Mouse (Mus musculus) c-Kit-negative CD71-positive TER-119-positive erythroid progenitor cells, embryonic 14.5 days (primary cell): ENCODE results near the gene Myl6.

ENCODE experiments used
- DNase-seq: peaks from one replicate; pipeline ENCODE4 v3.0.0-alpha.2; 2013; ENCODE audit warnings: low read depth, low spot score

Gene Myl6

GRCm38 (mm10) chr10:128493695-128494666, at the start of gene Myl6:
Gene Myl6 (minus strand): TSS chr10:128494145.
- peak; percentile 97 for DNase-seq

DNA sequence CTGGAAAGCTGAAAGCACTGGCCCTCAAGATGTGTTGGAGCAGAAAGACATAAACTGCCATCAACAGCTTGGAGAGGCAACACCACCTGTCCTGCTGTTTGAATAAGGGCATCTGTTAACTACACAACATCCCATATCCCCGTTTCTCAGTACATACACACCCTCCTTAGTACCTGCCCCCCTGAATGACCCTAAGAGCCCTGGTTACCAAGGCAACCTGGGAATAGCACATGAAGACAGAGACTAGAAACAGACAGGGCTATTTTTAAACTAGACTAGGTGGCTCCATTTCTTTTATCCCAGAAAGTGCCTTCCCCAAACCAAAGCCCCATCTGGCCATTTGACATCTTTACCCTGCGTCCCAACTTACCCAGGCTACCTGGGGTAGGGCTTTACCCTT, 49.2 kb upstream of the Myl6 start:
- no peak for DNase-seq

DNA sequence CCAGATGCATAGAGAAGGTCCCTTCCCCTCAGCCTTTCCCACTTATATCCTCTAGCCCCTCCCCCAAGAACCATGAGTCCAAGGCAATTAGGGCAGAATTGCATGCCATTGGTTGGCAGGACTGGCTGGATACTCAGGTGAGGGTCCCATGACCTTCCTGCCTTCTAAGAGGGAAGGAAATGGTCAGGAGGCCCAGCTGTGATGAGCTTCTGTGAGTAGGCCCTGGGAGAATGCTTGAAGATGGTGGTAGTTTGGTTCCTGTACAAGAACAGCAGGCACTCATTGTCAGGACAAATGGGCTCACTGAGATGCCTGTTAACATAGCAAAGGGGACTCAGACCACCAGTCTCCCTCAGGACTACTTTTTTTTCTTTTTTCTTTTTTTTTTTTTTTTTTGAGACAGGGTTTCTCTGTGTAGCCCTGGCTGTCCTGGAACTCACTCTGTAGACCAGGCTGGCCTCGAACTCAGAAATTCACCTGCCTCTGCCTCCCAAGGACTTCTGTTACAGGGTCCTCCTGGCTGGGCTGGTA, 44.5 kb upstream of the Myl6 start:
- DNase-seq: no peak

DNA sequence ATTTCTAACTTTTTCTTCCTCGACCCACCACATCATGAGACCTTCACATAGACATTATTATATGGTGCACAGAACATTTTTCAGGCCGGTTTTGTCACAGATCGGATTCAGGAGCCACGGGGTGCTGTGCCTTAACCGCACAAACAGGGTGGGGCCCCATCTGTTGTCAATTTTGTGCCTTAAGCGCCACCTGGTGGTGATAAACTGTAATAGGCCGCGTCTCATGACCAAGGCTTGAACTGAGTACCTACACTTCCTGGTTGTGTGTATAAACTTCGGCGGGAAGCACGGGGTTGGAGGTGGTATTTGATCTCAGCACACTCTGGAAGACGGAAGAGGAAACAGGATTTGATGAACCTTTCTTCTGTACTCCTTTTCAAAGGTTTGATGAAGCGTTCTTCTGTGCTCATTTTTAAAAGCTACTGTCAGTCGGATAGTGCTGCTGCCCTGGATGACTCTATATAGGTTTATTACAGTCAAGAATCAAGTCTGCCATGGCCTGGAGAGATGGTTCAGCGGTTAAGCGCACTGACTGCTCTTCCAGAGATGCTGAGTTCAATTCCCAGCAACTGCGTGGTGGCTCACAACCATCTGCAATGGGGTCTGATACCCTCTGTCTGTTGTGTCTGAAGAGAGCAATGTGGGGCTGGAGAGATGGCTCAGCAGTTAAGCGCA, 42.5 kb upstream of the Myl6 start:
- peak; percentile 94 for DNase-seq

GRCm38 (mm10) chr10:128535624-128536265, 41.8 kb upstream of the Myl6 start:
- no peak for DNase-seq

DNA sequence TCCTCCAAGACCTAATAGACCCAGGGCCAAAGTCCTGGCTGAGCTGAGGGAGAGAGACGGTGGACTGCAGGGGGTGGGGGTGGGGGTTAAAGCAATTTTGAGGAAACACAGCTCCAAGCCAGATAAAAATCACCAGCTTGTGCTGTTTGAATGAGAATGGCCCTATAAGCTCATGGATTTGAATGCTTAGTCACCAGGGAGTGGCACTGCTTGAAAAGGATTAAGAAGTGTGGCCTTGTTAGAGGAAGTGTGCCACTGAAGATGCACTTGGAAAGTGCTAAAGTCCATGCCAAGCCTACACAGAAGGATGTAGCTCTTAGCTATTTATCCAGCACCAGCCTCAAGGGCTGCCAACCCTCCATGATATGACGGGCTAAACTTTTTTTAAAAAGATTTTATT, 41.3 kb upstream of the Myl6 start:
- DNase-seq: no peak

DNA sequence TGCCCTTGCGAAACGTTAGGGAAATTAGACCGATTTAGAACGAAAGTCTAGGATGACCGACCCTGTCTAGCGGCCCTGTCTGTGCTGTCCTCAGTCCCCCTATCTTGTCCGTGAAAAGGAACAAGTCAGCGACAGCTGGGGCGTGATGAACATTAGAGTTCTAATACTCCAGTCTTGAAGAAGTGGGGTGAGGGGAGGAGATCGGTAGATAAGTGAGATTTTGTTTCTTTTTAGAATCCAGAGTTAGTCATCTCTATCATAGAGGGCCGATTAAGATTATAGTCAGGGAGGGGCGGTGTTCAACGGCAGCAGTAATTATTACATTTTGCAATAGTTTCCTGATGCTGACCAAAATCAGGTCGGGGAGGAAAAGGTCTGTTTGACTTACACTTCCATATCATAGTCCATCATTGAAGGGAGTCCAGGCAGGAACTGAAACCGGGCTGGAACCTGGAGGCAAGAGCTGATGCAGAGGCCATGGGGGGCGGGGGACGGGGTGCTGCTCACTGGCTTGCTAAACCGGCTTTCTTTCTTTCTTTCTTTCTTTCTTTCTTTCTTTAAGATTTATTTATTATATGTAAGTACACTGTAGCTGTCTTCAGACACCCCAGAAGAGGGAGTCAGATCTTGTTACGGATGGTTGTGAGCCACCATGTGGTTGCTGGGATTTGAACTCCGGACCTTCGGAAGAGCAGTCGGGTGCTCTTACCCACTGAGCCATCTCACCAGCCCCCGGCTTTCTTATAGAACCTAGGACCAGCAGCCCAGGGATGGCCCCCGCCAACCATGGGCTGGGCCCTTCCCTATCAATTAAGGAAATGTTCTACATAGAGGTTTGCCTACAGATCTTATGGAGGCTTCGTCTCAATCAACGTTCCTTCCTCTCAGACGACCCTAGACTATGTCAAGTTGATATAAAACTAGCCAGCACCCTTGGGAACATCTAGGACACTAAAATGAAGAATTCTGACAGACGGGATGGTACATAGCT, 32.7 kb upstream of the Myl6 start:
- DNase-seq: no peak

DNA sequence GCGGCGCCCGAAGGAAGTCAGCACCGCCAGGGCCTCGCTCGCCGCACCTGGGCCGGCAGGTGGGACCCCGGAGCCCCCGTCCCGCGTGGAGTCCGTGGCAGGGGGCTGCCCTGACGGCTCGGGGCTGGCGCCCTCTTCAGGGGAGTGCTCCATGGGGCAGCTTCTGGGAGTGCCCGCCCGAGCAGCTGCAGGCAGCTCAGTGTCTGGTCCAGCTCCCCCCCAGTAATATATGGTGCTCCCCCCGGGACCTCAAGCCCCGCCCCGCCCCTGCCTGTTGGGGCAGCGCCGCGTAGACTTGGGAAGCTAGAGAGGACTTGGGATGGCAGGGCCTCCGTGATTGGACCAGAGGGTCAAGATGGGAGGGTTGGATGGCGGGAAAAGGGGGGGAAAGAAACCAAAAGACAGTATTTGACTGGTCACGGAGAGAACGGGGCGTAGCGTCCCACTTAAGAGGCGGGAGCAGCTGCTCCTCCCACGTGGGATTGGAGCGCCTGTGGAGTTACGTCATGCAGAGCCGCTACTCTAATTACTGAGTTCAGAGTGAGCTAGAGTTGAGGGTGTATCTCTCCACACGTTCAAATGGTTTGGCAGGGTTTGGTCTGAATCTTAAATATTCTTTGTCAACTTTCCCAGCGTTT, 31.8 kb upstream of the Myl6 start, which contains the start of gene Esyt1:
Gene Esyt1 (minus strand): TSS at position 201 of the 638 bp plus-strand sequence.
- peak; percentile 94 for DNase-seq

- DNase-seq: peak; percentile 37
These were observed 31.1 kb upstream of the Myl6 start for GRCm38 (mm10) chr10:128524732-128525662.

DNA sequence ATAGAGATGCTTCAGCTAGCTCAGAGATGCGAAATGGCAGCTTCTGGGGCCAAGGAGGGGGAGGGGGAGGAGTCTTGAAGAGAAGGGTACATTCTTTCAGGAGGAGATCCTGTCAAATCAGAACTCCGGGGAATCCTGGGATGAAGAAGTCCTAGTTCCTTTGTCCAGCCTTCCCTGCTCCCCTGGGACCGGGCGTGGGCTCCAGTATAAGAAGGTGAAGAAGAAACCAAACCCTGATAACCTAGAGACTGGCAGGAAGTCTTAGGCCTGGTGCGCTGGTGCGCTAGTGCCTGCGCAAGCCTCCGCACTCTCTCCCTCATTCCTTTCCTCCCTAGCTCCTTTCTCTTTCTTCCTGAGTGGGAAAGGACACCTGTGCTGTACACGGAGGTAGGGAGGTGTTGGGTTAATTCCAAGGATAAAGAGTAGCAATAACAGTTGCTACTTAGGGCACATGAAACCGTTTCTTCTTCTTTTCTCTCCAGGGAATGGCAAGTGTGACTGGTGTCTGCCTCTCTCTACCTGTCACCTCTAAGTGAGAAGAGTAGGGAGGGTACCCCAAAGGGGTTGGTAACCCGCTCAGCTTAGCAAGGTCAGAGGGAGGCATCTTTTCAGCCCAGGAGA, 30.3 kb upstream of the Myl6 start:
- DNase-seq: no peak

GRCm38 (mm10) chr10:128522351-128522750, 28.4 kb upstream of the Myl6 start:
- no peak for DNase-seq

DNA sequence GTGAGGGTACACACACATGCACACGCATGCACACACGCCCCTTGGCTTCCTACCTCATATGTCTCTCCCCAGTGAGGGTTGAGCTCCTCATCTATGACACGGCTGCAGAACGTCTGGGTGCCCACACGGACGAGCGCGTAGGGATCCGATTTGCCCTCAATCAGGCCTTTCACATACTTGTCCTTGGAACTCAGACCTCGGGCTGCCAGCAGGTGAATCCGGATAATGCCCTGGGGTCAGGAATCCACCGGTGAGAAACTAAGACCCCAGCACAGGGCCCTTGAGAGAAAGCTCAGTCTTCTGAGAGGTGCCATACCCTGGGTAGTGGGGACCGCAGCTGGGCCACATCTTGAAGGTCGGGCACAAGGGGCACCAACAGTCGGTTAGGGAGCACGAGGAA, 26.6 kb upstream of the Myl6 start:
- no peak for DNase-seq

DNA sequence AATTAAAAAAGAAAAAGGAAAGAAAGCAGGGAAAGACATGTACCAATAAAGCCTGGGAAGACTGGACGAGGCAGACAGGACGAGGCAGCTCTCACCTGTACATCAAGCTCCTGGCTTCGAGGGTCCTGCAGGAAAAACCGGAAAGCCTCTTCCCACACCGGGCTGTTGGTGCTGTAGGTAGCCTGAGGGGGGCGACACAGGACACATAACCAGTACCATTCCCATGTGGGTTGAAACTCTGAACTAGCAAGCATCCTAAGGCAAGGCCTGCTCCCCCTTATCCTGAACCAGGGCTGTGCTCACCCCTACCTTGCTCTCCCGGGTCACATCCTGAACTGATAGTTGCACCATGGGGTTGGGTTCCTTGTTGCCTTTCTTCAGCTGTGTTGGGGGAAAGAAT, 24.9 kb upstream of the Myl6 start:
- DNase-seq: no peak

- no peak for DNase-seq
These were observed 22.7 kb upstream of the Myl6 start for GRCm38 (mm10) chr10:128516677-128517076.

DNA sequence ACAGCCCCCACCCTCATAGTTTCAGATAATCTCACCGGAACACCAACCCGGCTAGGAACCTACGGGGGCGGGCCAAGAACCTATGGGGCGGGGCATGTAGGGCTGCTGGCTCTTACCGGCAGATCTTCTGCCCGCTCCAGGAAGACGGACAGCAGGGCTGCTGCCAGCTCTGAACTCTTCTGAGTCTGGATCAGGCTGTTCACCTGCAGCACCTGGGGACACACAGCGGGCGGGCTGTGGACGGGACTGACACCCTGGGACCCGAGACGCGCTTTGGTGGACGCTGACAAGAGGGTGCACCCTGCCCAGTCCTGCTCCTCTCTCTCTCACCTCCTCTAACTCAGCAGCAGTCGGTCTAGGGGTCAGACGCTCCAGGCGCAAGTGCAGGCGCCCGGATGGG, 22.1 kb upstream of the Myl6 start:
- no peak for DNase-seq

DNA sequence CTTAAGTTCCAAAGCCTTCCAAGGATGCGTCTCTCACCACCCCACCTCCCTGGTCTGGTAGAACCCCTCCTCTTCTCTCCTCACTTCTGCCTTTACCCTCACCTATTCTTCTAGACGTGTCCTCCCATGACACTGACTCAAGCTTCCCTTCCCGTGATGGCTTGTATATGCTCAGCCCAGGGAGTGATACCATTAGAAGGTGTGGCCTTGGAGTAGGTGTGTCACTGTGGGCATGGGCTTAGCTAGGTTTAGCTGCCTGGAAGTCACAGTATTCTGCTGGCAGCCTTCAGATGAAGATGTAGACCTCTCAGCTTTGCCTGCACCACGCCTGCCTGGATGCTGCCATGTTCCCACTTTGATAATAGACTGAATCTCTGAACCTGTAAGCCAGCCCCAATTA, 21.1 kb upstream of the Myl6 start:
- DNase-seq: no peak

GRCm38 (mm10) chr10:128511761-128512160, 17.8 kb upstream of the Myl6 start:
- no peak for DNase-seq

DNA sequence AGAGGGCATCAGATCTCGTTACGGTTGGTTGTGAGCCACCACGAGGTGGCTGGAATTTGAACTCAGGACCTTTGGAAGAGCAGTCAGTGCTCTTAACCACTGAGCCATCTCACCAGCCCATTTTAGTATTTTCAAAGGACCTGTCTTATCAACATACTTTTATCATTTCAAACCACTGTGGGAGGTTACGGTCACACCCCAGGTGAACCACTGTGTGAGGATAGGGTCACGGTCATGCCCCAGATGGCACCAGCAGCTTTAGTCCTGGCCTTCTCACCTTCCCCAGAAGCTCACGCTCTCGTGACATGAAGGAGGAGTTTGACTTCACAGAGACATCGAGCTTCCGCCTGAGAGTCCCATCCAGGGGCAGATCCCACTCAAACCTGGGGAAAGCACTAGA, 17.2 kb upstream of the Myl6 start:
- no peak for DNase-seq

DNA sequence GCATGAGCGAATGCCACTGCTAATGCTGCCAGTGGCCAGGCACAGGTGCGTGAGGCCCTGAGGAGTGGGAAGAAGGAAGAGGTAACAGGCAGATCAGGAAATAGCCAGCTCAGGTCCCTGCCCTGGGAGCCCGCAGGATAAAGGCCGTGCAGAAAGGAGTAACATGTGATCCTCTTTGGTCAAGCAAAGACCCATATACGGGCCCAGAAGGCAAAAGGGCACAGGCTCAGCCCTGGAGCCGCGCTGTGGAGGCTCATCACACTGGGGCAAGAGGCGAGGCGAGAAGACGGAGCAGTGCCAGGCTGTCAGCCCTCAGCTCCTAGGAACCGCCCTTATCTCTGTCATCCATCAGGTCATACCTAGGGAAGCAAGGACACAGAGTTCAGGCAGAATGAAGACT, 16.4 kb upstream of the Myl6 start:
- DNase-seq: no peak
